Mouse (Mus musculus) erythroblast, adult 5-6 weeks (primary cell): ENCODE data around the gene Kdm6b. TPM values are rescaled to one million over a fixed set of nuclear protein-coding genes. Genes with fewer than 3 reads are reported as not detected.
A peak's percentile ranks its signal among the peaks of the same experiment; 100 is the strongest.

ENCODE experiments used
- ATAC-seq: replicated peaks from 2 replicates; pipeline ENCODE4 v1.8.0; 2016; ENCODE audit warnings: moderate number of reproducible peaks, mild to moderate bottlenecking, moderate TSS enrichment, inconsistent platforms; ENCODE audit not compliant: poor library complexity, low FRiP score, severe bottlenecking
- total RNA-seq, 2 experiments: library from RNA; stranded (forward) in 1 of 2; stranded (reverse) in 1 of 2; fragments of 150-400 nt in 1 of 2; fragments of 200-764, 138-1000 nt in 1 of 2; gene quantifications; 2 replicates each; pipeline versions ENCODE4 v1.2.3 to v1.2.4; 2015 to 2017; ENCODE audit warnings: low replicate concordance in 2 of 2

Kdm6b gene
- total RNA-seq, 2 experiments from 2014 or later, result 1.5 to 5.8 TPM

DNA sequence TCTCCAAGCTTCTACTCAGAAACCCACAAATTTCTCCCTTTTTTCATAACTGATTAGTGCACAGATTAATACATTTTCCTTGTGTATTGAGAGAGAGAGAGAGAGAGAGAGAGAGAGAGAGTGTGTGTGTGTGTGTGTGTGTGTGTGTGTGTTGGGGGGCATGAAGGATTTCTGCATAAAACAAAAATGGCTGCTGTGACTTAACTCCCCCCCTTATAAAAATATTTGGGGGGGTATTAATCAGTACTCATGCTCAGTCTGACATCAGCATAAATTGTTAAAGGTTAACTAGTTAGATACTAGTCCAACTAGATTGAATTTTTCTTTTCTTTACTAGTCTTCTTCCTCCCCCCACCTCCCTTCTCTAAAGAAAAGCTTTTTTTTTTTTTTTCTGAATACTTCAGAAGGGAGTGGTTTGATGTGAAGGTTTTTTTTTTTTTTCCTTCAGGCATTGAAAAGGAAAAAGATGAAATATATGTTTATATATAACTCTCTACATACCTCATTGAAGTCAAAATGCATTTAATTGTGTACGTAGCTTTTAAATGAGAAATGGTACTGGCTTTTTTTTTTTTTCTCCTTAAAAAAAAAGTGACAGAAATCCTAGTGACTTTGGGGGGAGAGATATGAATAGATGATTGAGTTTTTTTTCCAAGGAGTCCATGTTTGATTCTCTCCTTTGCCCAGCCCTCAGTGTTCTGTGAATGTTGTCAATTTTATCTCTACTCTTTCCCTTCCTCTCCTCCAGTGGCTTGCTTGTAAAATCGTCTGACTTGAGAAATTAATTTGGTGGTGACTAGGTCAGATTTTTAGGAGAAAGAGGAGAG, 43.3 kb downstream of the Kdm6b start:
- ATAC-seq, result no peak

DNA sequence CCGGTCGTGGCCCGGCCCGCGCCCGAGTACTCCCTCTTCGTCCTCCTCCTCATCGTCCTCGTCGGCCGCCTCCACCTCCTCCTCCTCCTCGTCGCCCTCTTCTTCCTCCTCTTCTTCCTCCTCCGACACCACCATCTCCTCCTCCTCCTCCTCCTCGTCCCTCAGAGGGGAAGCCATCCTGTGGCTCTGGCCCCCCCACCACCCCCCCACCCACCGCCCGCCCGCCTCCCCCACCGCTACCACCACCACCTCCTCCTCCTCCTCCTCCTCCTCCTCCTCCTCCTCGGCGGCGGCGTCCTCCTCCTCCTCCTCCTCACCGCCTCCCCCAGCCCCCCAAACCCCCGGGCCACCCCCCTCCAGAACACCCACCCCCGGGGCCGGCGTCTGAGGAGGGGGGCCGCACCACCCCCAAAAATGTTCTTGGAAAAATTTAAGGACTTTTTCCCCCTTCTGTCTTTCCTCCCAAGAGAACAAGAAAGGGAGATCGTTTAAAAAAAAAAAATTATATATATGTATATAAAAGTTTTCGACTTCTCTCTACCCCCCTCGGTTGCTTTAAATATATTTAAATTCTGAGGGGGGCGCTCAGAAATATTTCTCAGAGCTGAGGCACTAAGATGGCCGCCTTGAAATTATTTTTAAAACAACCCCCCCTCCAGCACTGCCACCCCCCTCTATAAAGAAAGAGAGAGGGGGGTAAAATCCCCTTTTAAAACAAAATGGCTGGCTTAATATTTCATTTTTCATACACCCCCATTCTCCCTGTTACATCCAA, 44.1 kb downstream of the Kdm6b start, which contains the start of gene Chd3:
Gene Chd3, minus strand, starts transcription at position 192 of the 775 bp plus-strand sequence.
- no peak for ATAC-seq

- ATAC-seq, result no peak
Measured at GRCm38 (mm10) chr11:69368356-69369214, 44.9 kb downstream of the Kdm6b start.

DNA sequence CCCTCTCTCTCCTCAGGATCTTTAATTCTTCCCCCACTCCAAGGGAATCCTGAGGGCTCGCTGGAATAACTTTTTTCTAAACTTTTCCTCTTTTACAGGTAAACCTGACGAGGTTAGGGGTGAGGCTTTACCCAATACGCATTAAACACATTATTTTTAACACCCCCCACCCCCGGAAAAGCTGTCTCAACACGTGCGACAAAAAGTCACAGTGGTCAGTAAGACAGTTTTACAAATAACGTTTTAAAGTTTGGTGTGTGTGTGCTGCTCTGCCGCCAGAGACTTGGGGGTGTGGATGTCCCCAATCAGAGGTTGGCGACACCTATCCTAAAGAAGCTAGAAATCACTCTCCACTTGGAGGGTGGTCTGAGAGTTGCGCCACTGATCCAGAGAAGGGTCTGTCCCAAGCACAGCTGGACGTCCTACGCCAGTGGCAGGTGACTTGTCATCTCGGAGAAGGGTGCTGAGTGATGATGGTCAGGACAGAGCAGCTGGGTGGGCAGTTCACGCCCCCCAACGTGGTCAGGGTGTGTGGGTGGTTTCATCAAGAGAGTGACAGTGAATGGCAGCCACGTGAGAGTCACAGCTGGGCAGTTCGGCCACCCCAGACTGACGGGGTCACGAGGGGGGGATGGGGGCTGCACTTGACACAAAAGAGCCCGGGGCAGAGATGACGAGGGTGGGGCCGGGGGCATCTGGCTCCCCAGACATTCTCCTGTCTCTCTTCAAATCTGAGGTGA, 45.7 kb downstream of the Kdm6b start:
- no peak for ATAC-seq

- no peak for ATAC-seq
Measured at GRCm38 (mm10) chr11:69366855-69367615, 46.4 kb downstream of the Kdm6b start.

DNA sequence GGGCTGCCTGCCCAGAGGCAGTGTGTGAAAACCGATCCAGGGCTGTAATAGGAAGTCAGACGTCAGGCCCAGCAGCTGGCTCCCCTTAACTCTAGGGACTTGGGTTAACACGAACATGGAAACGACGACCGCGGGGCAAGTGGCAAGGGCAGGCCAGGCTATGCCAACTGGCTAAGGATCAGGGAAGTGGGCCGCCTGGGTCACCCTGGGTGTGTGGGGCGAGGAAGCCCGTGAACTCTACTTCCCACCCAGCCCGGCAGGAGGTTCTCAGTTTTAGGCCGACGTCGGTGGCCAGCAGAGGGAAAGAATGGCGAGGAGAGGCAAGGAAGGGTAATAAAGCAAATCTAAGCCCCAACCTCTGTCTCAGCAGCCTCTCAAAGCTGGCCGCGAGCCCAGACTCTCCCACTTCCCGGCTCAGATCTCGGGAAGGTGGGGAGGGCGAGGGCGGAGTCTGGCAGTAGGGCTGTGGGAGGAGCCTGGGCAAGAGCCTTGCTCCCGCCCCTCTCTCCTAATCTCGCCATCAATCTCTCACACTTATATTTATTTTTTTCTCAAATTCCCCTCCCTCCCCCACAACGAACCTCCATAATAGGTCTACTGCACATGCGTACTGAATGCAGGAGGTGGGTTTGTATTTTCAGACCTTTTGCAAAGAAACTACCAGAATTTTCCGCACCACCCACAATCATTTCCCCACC, 47.2 kb downstream of the Kdm6b start:
- ATAC-seq, result peak; percentile 65

DNA sequence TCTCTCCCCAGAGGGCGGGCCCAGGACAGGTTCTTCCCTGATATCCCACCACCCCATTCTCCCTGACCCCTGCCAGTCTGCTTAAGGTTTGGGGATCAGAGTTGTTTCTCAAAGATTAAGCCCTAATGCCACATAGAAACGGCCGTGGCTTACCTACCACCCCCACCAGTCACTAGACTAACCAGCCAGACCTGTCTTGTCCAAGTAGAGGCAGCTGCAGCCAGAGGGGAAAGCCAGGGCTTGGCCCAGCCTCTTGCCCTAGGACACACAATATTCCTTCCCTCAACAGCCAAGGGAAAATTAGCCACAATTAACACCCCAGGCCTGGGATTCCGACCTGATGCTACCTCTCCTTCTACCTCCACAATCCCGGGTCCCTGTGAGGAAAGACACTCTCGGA, 47.8 kb downstream of the Kdm6b start:
- ATAC-seq, result no peak

- no peak for ATAC-seq
Measured at GRCm38 (mm10) chr11:69364910-69365309, 48.6 kb downstream of the Kdm6b start.

DNA sequence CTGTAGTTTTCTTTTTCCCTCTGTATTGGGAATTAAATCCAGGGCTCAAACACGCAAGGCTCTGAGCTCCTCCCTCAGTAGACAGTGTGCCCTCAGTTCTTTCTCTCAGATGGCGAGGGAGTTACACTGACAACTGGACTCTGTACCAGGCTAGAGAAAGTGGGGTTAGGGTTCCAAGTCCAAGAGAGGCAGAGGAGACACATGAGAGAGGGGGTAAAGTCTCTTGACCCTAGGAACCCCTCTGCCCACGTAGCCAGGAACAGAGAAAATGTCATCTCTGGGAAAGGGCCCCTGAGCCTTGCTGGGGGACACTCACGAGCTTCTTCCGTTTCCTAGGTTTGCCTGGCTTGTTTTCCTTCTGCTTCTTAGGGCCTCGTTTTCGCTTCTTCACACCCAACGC, 49.1 kb downstream of the Kdm6b start:
- ATAC-seq, result no peak

GRCm38 (mm10) chr11:69362479-69362878, 51.0 kb downstream of the Kdm6b start:
- ATAC-seq, result no peak

GRCm38 (mm10) chr11:69362021-69362420, 51.5 kb downstream of the Kdm6b start:
- ATAC-seq, result no peak

DNA sequence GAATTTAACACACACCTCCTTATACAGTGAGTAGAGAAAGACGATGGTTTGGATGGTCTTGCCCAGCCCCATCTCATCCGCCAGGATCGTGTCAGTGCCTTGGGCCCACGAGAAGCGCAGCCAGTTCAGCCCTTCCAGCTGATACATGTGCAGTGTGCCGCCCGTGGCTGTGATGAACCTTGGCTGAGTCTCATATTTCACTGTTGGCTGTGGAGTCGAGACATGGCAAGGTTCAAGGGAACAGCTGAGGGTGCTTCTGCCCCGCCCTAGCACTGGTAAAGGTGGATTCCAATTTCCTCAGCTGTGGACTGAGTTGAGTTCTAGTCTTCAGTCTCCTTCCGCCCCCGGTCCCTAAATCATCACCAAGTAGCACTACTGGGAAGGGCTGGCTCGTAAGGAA, 55.8 kb downstream of the Kdm6b start:
- no peak for ATAC-seq

- no peak for ATAC-seq
Measured at GRCm38 (mm10) chr11:69356544-69356943, 56.9 kb downstream of the Kdm6b start.

Other genes with a start within 250 kb of the Kdm6b start
- gene Alox8, start 215.8 kb downstream of the Kdm6b start, total RNA-seq (2015; ENCODE audit: low replicate concordance), result not detected in 2 replicates
- 0.34 TPM in 1 of 2 replicates, not detected in the other for gene Alox8, start 215.8 kb downstream of the Kdm6b start, total RNA-seq (2017; ENCODE audit: low replicate concordance)
- not detected in 2 replicates for gene Gucy2e, start 176.6 kb downstream of the Kdm6b start, total RNA-seq (2015; ENCODE audit: low replicate concordance)
- gene Gucy2e, start 176.6 kb downstream of the Kdm6b start, total RNA-seq (2017; ENCODE audit: low replicate concordance), result under 0.01 TPM in 1 of 2 replicates, not detected in the other
- gene Cntrob, start 89.9 kb downstream of the Kdm6b start, total RNA-seq (2015; ENCODE audit: low replicate concordance), result 2.9 and 7.3 TPM in 2 replicates
- 16.9 and 24.4 TPM in 2 replicates for gene Cntrob, start 89.9 kb downstream of the Kdm6b start, total RNA-seq (2017; ENCODE audit: low replicate concordance)
- gene Trappc1, start 89.7 kb downstream of the Kdm6b start, total RNA-seq (2015; ENCODE audit: low replicate concordance), result 33.2 and 43.7 TPM in 2 replicates
- 12.7 and 24.8 TPM in 2 replicates for gene Trappc1, start 89.7 kb downstream of the Kdm6b start, total RNA-seq (2017; ENCODE audit: low replicate concordance)
- not detected in 2 replicates for gene Kcnab3, start 87.4 kb downstream of the Kdm6b start, total RNA-seq (2015; ENCODE audit: low replicate concordance)
- not detected in 2 replicates for gene Kcnab3, start 87.4 kb downstream of the Kdm6b start, total RNA-seq (2017; ENCODE audit: low replicate concordance)
- 1.7 and 15.2 TPM in 2 replicates for gene Rnf227, start 73.2 kb downstream of the Kdm6b start, total RNA-seq (2015; ENCODE audit: low replicate concordance)
- gene Rnf227, start 73.2 kb downstream of the Kdm6b start, total RNA-seq (2017; ENCODE audit: low replicate concordance), result 0.70 and 3.2 TPM in 2 replicates
- 7.9 and 9.8 TPM in 2 replicates for gene Chd3, start 44.3 kb downstream of the Kdm6b start, total RNA-seq (2015; ENCODE audit: low replicate concordance)
- 16.8 and 18.5 TPM in 2 replicates for gene Chd3, start 44.3 kb downstream of the Kdm6b start, total RNA-seq (2017; ENCODE audit: low replicate concordance)
- 25.6 and 30.3 TPM in 2 replicates for gene Naa38, start 18.2 kb downstream of the Kdm6b start, total RNA-seq (2015; ENCODE audit: low replicate concordance)
- gene Naa38, start 18.2 kb downstream of the Kdm6b start, total RNA-seq (2017; ENCODE audit: low replicate concordance), result 18.5 and 25.2 TPM in 2 replicates
- gene Cyb5d1, start 18.0 kb downstream of the Kdm6b start, total RNA-seq (2015; ENCODE audit: low replicate concordance), result 12.5 and 16.1 TPM in 2 replicates
- gene Cyb5d1, start 18.0 kb downstream of the Kdm6b start, total RNA-seq (2017; ENCODE audit: low replicate concordance), result 23.5 and 31.4 TPM in 2 replicates
- not detected in 2 replicates for gene Tmem88, start 15.4 kb downstream of the Kdm6b start, total RNA-seq (2015; ENCODE audit: low replicate concordance)
- gene Tmem88, start 15.4 kb downstream of the Kdm6b start, total RNA-seq (2017; ENCODE audit: low replicate concordance), result not detected in 2 replicates
- not detected in 2 replicates for gene Dnah2, start 135.4 kb upstream of the Kdm6b start, total RNA-seq (2015; ENCODE audit: low replicate concordance)
- gene Dnah2, start 135.4 kb upstream of the Kdm6b start, total RNA-seq (2017; ENCODE audit: low replicate concordance), result not detected in 2 replicates
- 1.2 TPM in 1 of 2 replicates, not detected in the other for gene Efnb3, start 146.5 kb upstream of the Kdm6b start, total RNA-seq (2015; ENCODE audit: low replicate concordance)
- gene Efnb3, start 146.5 kb upstream of the Kdm6b start, total RNA-seq (2017; ENCODE audit: low replicate concordance), result 1.3 and 2.2 TPM in 2 replicates
- 18.4 and 21.3 TPM in 2 replicates for gene Wrap53, start 166.6 kb upstream of the Kdm6b start, total RNA-seq (2015; ENCODE audit: low replicate concordance)
- 7.7 and 8.9 TPM in 2 replicates for gene Wrap53, start 166.6 kb upstream of the Kdm6b start, total RNA-seq (2017; ENCODE audit: low replicate concordance)
- 44.6 and 56.8 TPM in 2 replicates for gene Trp53, start 166.7 kb upstream of the Kdm6b start, total RNA-seq (2015; ENCODE audit: low replicate concordance)
- gene Trp53, start 166.7 kb upstream of the Kdm6b start, total RNA-seq (2017; ENCODE audit: low replicate concordance), result 25.1 and 28.0 TPM in 2 replicates
- 10.6 and 24.0 TPM in 2 replicates for gene Atp1b2, start 192.3 kb upstream of the Kdm6b start, total RNA-seq (2015; ENCODE audit: low replicate concordance)
- gene Atp1b2, start 192.3 kb upstream of the Kdm6b start, total RNA-seq (2017; ENCODE audit: low replicate concordance), result 1.2 and 4.0 TPM in 2 replicates
- gene Shbg, start 204.2 kb upstream of the Kdm6b start, total RNA-seq (2015; ENCODE audit: low replicate concordance), result not detected in 2 replicates
- 0.51 TPM in 1 of 2 replicates, not detected in the other for gene Shbg, start 204.2 kb upstream of the Kdm6b start, total RNA-seq (2017; ENCODE audit: low replicate concordance)
- not detected in 2 replicates for gene Sat2, start 208.3 kb upstream of the Kdm6b start, total RNA-seq (2015; ENCODE audit: low replicate concordance)
- 0.70 TPM in 1 of 2 replicates, not detected in the other for gene Sat2, start 208.3 kb upstream of the Kdm6b start, total RNA-seq (2017; ENCODE audit: low replicate concordance)
- gene Fxr2, start 219.3 kb upstream of the Kdm6b start, total RNA-seq (2015; ENCODE audit: low replicate concordance), result 12.3 and 19.2 TPM in 2 replicates
- gene Fxr2, start 219.3 kb upstream of the Kdm6b start, total RNA-seq (2017; ENCODE audit: low replicate concordance), result 14.4 and 26.6 TPM in 2 replicates
- not detected in 2 replicates for gene Sox15, start 241.6 kb upstream of the Kdm6b start, total RNA-seq (2015; ENCODE audit: low replicate concordance)
- gene Sox15, start 241.6 kb upstream of the Kdm6b start, total RNA-seq (2017; ENCODE audit: low replicate concordance), result not detected in 2 replicates
- gene Mpdu1, start 249.0 kb upstream of the Kdm6b start, total RNA-seq (2015; ENCODE audit: low replicate concordance), result 2.9 and 15.6 TPM in 2 replicates
- 6.4 and 19.6 TPM in 2 replicates for gene Mpdu1, start 249.0 kb upstream of the Kdm6b start, total RNA-seq (2017; ENCODE audit: low replicate concordance)